Mouse (Mus musculus): ENCODE measurements around the gene Eif6.

DNA sequence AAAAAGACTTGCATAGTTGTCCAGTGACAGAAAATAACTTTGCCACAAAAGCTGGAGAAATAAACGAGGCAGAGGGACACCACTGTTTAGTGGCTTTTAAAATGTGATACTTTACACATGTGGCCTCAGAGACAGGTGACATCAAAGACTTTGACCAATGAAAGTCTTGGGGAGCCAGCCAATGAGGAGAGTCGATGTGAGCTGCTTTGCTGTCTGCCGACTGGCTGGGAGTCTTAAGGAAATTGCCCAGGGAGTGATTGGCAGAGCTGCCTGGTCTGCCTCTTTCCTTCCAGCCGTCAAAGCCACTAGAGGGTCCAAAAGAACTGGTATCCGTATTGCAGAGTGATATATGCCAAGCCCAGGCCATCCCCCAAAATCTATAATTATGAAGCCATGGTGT lies 11.9 kb downstream of the Eif6 start:
- TF ChIP-seq CHD2 (IDR thresholded peaks at IDR 0.05; ENCODE audit: low read depth, low read length) (no peak), ZC3H11A (IDR thresholded peaks at IDR 0.05; ENCODE audit: borderline replicate concordance, low read depth, low read length) (no peak), MAFK (IDR thresholded peaks at IDR 0.05; ENCODE audit: insufficient read depth, low read depth, low read length) (no peak)

All from ES-E14 (cell line).